Mouse (Mus musculus) kidney, postnatal 0 days (tissue): Measurements from ENCODE around the gene Krt32. TPM values are rescaled to one million over a fixed set of nuclear protein-coding genes. Genes with fewer than 3 reads are reported as not detected.
A peak's percentile ranks its signal among the peaks of the same experiment; 100 is the strongest.

ENCODE experiments used
- ATAC-seq: fragments of 200-750 bp; cut with Nextera tagmentation; replicated peaks from 2 replicates; pipeline ENCODE4 v1.8.0; 2017; ENCODE audit warnings: low read depth, moderate number of reproducible peaks, moderate TSS enrichment, moderate library complexity; ENCODE audit not compliant: low FRiP score
- DNase-seq: peaks from one replicate; pipeline ENCODE4 v3.0.0-alpha.2; 2016; ENCODE audit warnings: low spot score
- H3K27ac ChIP-seq: fragments of 300-500 bp; sonication (generic); 2 replicates; pipeline ENCODE4 v1.5.1; 2014; ENCODE audit warnings: mild to moderate bottlenecking
- H3K27me3 ChIP-seq: fragments of 300-500 bp; sonication (generic); 2 replicates; pipeline ENCODE4 v1.6.1; 2014; ENCODE audit warnings: low read length, mixed read lengths; ENCODE audit not compliant: insufficient read depth
- H3K36me3 ChIP-seq: fragments of 300-500 bp; sonication (generic); 2 replicates; pipeline ENCODE4 v1.6.1; 2014; ENCODE audit warnings: low read length, mixed read lengths; ENCODE audit not compliant: insufficient read depth
- H3K4me1 ChIP-seq: fragments of 300-500 bp; sonication (generic); replicated peaks from 2 replicates; pipeline ENCODE4 v1.6.1; 2014; ENCODE audit warnings: antibody characterized with exemption, low read length, mixed read lengths; ENCODE audit not compliant: insufficient read depth
- H3K4me2 ChIP-seq: fragments of 300-500 bp; sonication (generic); 2 replicates; pipeline ENCODE4 v1.6.1; 2014; ENCODE audit warnings: mild to moderate bottlenecking, low read length, moderate library complexity, mixed read lengths
- H3K4me3 ChIP-seq: fragments of 300-500 bp; sonication (generic); replicated peaks from 2 replicates; pipeline ENCODE4 v1.5.1; 2014; ENCODE audit warnings: low read depth, low read length
- H3K9ac ChIP-seq: fragments of 300-500 bp; sonication (generic); 2 replicates; pipeline ENCODE4 v1.6.1; 2014; ENCODE audit warnings: low read depth, low read length
- H3K9me3 ChIP-seq: fragments of 300-500 bp; sonication (generic); replicated peaks from 2 replicates; pipeline ENCODE4 v1.6.1; 2016; ENCODE audit warnings: low read length, inconsistent platforms, mixed read lengths
- CTCF ChIP-seq: IDR thresholded peaks from 2 replicates; pipeline ENCODE4 v1.5.1; 2016; ENCODE audit warnings: antibody characterized with exemption, low read depth, mild to moderate bottlenecking, moderate library complexity
- WGBS: fragments of 180-500 bp; shearing (Covaris S2); extraction: QIAGEN DNeasy Blood & Tissue Kit; methylation state at CpG from one replicate; pipeline ENCODE4 v1.1.7; 2014; 5-methylcytosine and 5-hydroxymethylcytosine counted together
- polyA plus RNA-seq: library from polyadenylated mRNA; unstranded; fragments of >200 nt; fragmentation: Nextera tagmentation; extraction: Ambion mirVana; gene quantifications from 2 replicates; pipeline ENCODE4 v1.2.1, GENCODE M21; 2015

Gene Krt32
- not detected in 2 replicates for polyA plus RNA-seq

GRCm38 (mm10) chr11:100087861-100088260 lies at the start of gene Krt32:
Krt32 (minus strand) TSS chr11:100088226.
- H3K4me1 ChIP-seq: no peaks in the 10 kb centered on the region
- H3K27me3 ChIP-seq: no peaks in the 10 kb centered on the region
- H3K36me3 ChIP-seq: no peaks in the 10 kb centered on the region
- no peaks in the 10 kb centered on the region for H3K9me3 ChIP-seq
- 94% methylated on average over 10 of the region's 10 CpGs for WGBS
- no peak within 1 kb of the TSS for H3K27ac ChIP-seq
- DNase-seq: no peak
- H3K4me2 ChIP-seq: no peak within 1 kb of the TSS
- no peak for TF ChIP-seq CTCF
- no peak for ATAC-seq
- H3K9ac ChIP-seq: no peak within 1 kb of the TSS
- no peak within 1 kb of the TSS for H3K4me3 ChIP-seq

GRCm38 (mm10) chr11:100137693-100138092 lies 49.7 kb upstream of the Krt32 start:
- Histone ChIP-seq H3K27ac (no peak overlapping the region), H3K4me3 (no peak overlapping the region), H3K9me3 (no peaks in the 10 kb centered on the region), H3K4me2 (no peak overlapping the region), H3K36me3 (no peaks in the 10 kb centered on the region), H3K4me1 (peaks cover 3% of the 10 kb centered on the region; the same call in 1 of the 2 replicates), H3K9ac (no peak overlapping the region), H3K27me3 (no peaks in the 10 kb centered on the region)
- no peak for ATAC-seq
- 19% methylated on average over 5 of the region's 5 CpGs for WGBS
- peak; percentile 64 for DNase-seq
- no peak for TF ChIP-seq CTCF

- H3K4me2 ChIP-seq: no peak overlapping the region
- no peaks in the 10 kb centered on the region for H3K9me3 ChIP-seq
- peaks cover 3% of the 10 kb centered on the region; the same call in 1 of the 2 replicates for H3K4me1 ChIP-seq
- H3K9ac ChIP-seq: no peak overlapping the region
- no peaks in the 10 kb centered on the region for H3K36me3 ChIP-seq
- H3K27ac ChIP-seq: no peak overlapping the region
- no peaks in the 10 kb centered on the region for H3K27me3 ChIP-seq
- 25% methylated on average over 5 of the region's 5 CpGs for WGBS
- no peak for TF ChIP-seq CTCF
- DNase-seq (no peak), ATAC-seq (no peak)
- H3K4me3 ChIP-seq: no peak overlapping the region
Observed at GRCm38 (mm10) chr11:100136559-100136958, 48.5 kb upstream of the Krt32 start.

- no peak within 1 kb of the TSS for H3K4me2 ChIP-seq
- TF ChIP-seq CTCF: no peak
- ATAC-seq: no peak
- no peaks in the 10 kb centered on the region for H3K9me3 ChIP-seq
- H3K9ac ChIP-seq: no peak within 1 kb of the TSS
- WGBS: 41% methylated on average over 7 of the region's 7 CpGs
- DNase-seq: no peak
- H3K36me3 ChIP-seq: no peaks in the 10 kb centered on the region
- H3K27ac ChIP-seq: no peak within 1 kb of the TSS
- H3K27me3 ChIP-seq: no peaks in the 10 kb centered on the region
- peaks cover 3% of the 10 kb centered on the region; the same call in 1 of the 2 replicates for H3K4me1 ChIP-seq
- H3K4me3 ChIP-seq: no peak within 1 kb of the TSS
Observed at GRCm38 (mm10) chr11:100135731-100136130, 47.7 kb upstream of the Krt32 start, which contains the start of gene Krt15. Krt15 (minus strand) TSS chr11:100135928.

GRCm38 (mm10) chr11:100124901-100125300 lies 36.9 kb upstream of the Krt32 start:
- Histone ChIP-seq H3K27ac (no peak overlapping the region), H3K9ac (no peak overlapping the region), H3K4me1 (no peaks in the 10 kb centered on the region), H3K4me3 (no peak overlapping the region), H3K27me3 (no peaks in the 10 kb centered on the region), H3K9me3 (no peaks in the 10 kb centered on the region), H3K4me2 (no peak overlapping the region), H3K36me3 (no peaks in the 10 kb centered on the region)
- ATAC-seq (no peak), DNase-seq (no peak)
- no peak for TF ChIP-seq CTCF
- WGBS: 75% methylated on average over 7 of the region's 7 CpGs

GRCm38 (mm10) chr11:100121466-100121865 lies 33.4 kb upstream of the Krt32 start, which contains the start of gene Krt13:
Krt13 (minus strand) TSS chr11:100121566.
- no peaks in the 10 kb centered on the region for H3K36me3 ChIP-seq
- ATAC-seq (no peak), DNase-seq (no peak)
- no peak within 1 kb of the TSS for H3K9ac ChIP-seq
- H3K4me1 ChIP-seq: no peaks in the 10 kb centered on the region
- TF ChIP-seq CTCF: no peak
- H3K4me3 ChIP-seq: no peak within 1 kb of the TSS
- no peaks in the 10 kb centered on the region for H3K9me3 ChIP-seq
- 80% methylated on average over 3 of the region's 3 CpGs for WGBS
- H3K4me2 ChIP-seq: no peak within 1 kb of the TSS
- no peaks in the 10 kb centered on the region for H3K27me3 ChIP-seq
- no peak within 1 kb of the TSS for H3K27ac ChIP-seq

GRCm38 (mm10) chr11:100120331-100120730 lies 32.3 kb upstream of the Krt32 start:
- H3K36me3 ChIP-seq: no peaks in the 10 kb centered on the region
- ATAC-seq (no peak), DNase-seq (no peak)
- H3K4me3 ChIP-seq: no peak overlapping the region
- no peak overlapping the region for H3K4me2 ChIP-seq
- no peaks in the 10 kb centered on the region for H3K4me1 ChIP-seq
- no peaks in the 10 kb centered on the region for H3K9me3 ChIP-seq
- 63% methylated on average over 5 of the region's 5 CpGs for WGBS
- no peaks in the 10 kb centered on the region for H3K27me3 ChIP-seq
- no peak overlapping the region for H3K27ac ChIP-seq
- TF ChIP-seq CTCF: no peak
- H3K9ac ChIP-seq: no peak overlapping the region
